Mouse (Mus musculus): ENCODE results near the gene Grasp.

- TF ChIP-seq POLR2A (IDR thresholded peaks at IDR 0.05; ENCODE audit: insufficient read length, low read depth) (no peak), TCF12 (IDR thresholded peaks at IDR 0.05; ENCODE audit: insufficient read depth, poor library complexity, severe bottlenecking) (no peak), USF1 (IDR thresholded peaks at IDR 0.05; ENCODE audit: low read depth) (no peak), MAX (IDR thresholded peaks at IDR 0.05; ENCODE audit: low read depth) (no peak), E2F4 (IDR thresholded peaks at IDR 0.05; ENCODE audit: insufficient read depth) (no peak), CEBPB (IDR thresholded peaks at IDR 0.05; ENCODE audit: insufficient read depth, poor library complexity, severe bottlenecking) (no peak), POLR2AphosphoS2 (IDR thresholded peaks at IDR 0.05; ENCODE audit: insufficient read length, low read depth) (no peak), REST (IDR thresholded peaks at IDR 0.05; ENCODE audit: insufficient read depth, insufficient read length) (no peak), MYOD1 (IDR thresholded peaks at IDR 0.05; ENCODE audit: control insufficient read depth in 1 of 3, insufficient read length in 2 of 3, low read depth in 2 of 3) (no peak), MYOG (IDR thresholded peaks at IDR 0.05; ENCODE audit: control insufficient read depth in 1 of 3, insufficient read depth in 1 of 3, insufficient read length in 2 of 3, low read depth in 2 of 3) (no peak), TCF3 (IDR thresholded peaks at IDR 0.05; ENCODE audit: insufficient read length, low read depth) (no peak)
These were observed 26.3 kb downstream of the Grasp start for GRCm38 (mm10) chr15:101250220-101250800.
